Mouse (Mus musculus) CH12.LX (cell line): ENCODE measurements at regions not wholly inside any gene's neighbourhood (a gene's known extent, or its start where the extent isn't known, plus 50 kb on each side); places are given as distances from the start of the nearest gene placed in this dataset.

Experiments used
- DNase-seq: peaks from one replicate; pipeline ENCODE4 v3.0.0-alpha.2; 2013; ENCODE audit errors: extremely low read depth
- H3K27ac ChIP-seq: 2 replicates; pipeline ENCODE4 v1.5.1; 2012; ENCODE audit warnings: low read depth, mild to moderate bottlenecking, control low read depth, moderate library complexity; ENCODE audit not compliant: insufficient read depth
- H3K27me3 ChIP-seq: replicated peaks from 2 replicates; pipeline ENCODE3; 2012; ENCODE audit warnings: inconsistent platforms
- H3K36me3 ChIP-seq, 2 experiments: replicated peaks in 1 of 2; 2 replicates each; pipeline versions ENCODE3 to v1.6.1; 2012; ENCODE audit warnings: inconsistent platforms in 1 of 2, low read length in 1 of 2, mild to moderate bottlenecking in 1 of 2, mixed read lengths in 1 of 2, moderate library complexity in 1 of 2; ENCODE audit not compliant: control insufficient read depth in 1 of 2, insufficient read depth in 1 of 2
- H3K4me1 ChIP-seq, 2 experiments: 2 replicates each; pipeline ENCODE4 v1.6.1; 2012; ENCODE audit warnings: inconsistent platforms in 1 of 2, moderate library complexity in 1 of 2; ENCODE audit not compliant: insufficient read depth in 2 of 2, control insufficient read depth in 1 of 2
- H3K4me2 ChIP-seq: 2 replicates; pipeline ENCODE4 v1.6.1; 2012; ENCODE audit warnings: low read depth, mild to moderate bottlenecking, control low read depth; ENCODE audit not compliant: poor library complexity, insufficient read depth, severe bottlenecking
- H3K4me3 ChIP-seq, 3 experiments: fragments of 150-350 bp in 1 of 3; sonication (generic) in 1 of 3; replicated peaks in 1 of 3; 2 replicates each; pipeline versions ENCODE3 to v1.5.1; 2011 to 2012; ENCODE audit warnings: low read depth in 2 of 3, low read length in 2 of 3, mild to moderate bottlenecking in 2 of 3, moderate library complexity in 2 of 3, control low read depth in 1 of 3, improper control_type of control experiment in 1 of 3, inconsistent platforms in 1 of 3, mixed read lengths in 1 of 3; ENCODE audit not compliant: poor library complexity in 1 of 3
- H3K79me2 ChIP-seq: replicated peaks from 2 replicates; pipeline ENCODE4 v1.6.1; 2012; ENCODE audit warnings: mild to moderate bottlenecking, moderate library complexity; ENCODE audit not compliant: control insufficient read depth, poor library complexity, insufficient read depth, severe bottlenecking; ENCODE audit errors: extremely low read depth
- H3K9ac ChIP-seq: 2 replicates; pipeline ENCODE4 v1.6.1; 2012; ENCODE audit warnings: low read depth, mild to moderate bottlenecking, control low read depth, moderate library complexity; ENCODE audit not compliant: insufficient read depth
- H3K9me3 ChIP-seq: replicated peaks from 2 replicates; pipeline ENCODE3; 2012; ENCODE audit warnings: low read length, inconsistent platforms, mixed read lengths
- CHD1 ChIP-seq: IDR thresholded peaks from 2 replicates; pipeline ENCODE4 v1.6.1; 2012; ENCODE audit warnings: low read depth, low read length, improper control_type of control experiment, inconsistent platforms
- CHD2 ChIP-seq: IDR thresholded peaks from 2 replicates; pipeline ENCODE4 v1.6.1; 2011; ENCODE audit warnings: low read length, improper control_type of control experiment
- CTCF ChIP-seq, 2 experiments: IDR thresholded peaks in 1 of 2; conservative IDR thresholded peaks in 1 of 2; 2 replicates each; pipeline ENCODE4 v1.5.1; 2011 to 2012; ENCODE audit warnings: low read depth in 2 of 2, low read length in 2 of 2, improper control_type of control experiment in 1 of 2, inconsistent platforms in 1 of 2, mild to moderate bottlenecking in 1 of 2, moderate library complexity in 1 of 2
- ELF1 ChIP-seq: IDR thresholded peaks from 2 replicates; pipeline ENCODE4 v1.6.1; 2014; ENCODE audit warnings: low read depth, mild to moderate bottlenecking, inconsistent platforms, low read length, improper control_type of control experiment
- ETS1 ChIP-seq: conservative IDR thresholded peaks from 2 replicates; pipeline ENCODE4 v1.6.1; 2012; ENCODE audit warnings: low read depth, mild to moderate bottlenecking, inconsistent platforms, low read length, improper control_type of control experiment, moderate library complexity
- IRF4 ChIP-seq: IDR thresholded peaks from 2 replicates; pipeline ENCODE4 v1.6.1; 2014; ENCODE audit warnings: low read depth, mild to moderate bottlenecking, inconsistent platforms, low read length, improper control_type of control experiment
- JUN ChIP-seq: IDR thresholded peaks from 2 replicates; pipeline ENCODE4 v1.6.1; 2011; ENCODE audit warnings: low read depth, mild to moderate bottlenecking, low read length, improper control_type of control experiment, moderate library complexity; ENCODE audit not compliant: insufficient read depth
- JUND ChIP-seq: conservative IDR thresholded peaks from 2 replicates; pipeline ENCODE4 v1.6.1; 2011; ENCODE audit warnings: low read depth, low read length, improper control_type of control experiment
- KAT2A ChIP-seq: IDR thresholded peaks from 2 replicates; pipeline ENCODE4 v1.6.1; 2012; ENCODE audit warnings: low read length, improper control_type of control experiment, inconsistent platforms; ENCODE audit not compliant: insufficient replicate concordance
- MAX ChIP-seq: IDR thresholded peaks from 2 replicates; pipeline ENCODE4 v1.6.1; 2011; ENCODE audit warnings: low read length, improper control_type of control experiment
- MEF2A ChIP-seq: IDR thresholded peaks from 2 replicates; pipeline ENCODE4 v1.6.1; 2014; ENCODE audit warnings: low read depth, mild to moderate bottlenecking, inconsistent platforms, low read length, improper control_type of control experiment, borderline replicate concordance
- MXI1 ChIP-seq: IDR thresholded peaks from 2 replicates; pipeline ENCODE4 v1.6.1; 2011; ENCODE audit warnings: mild to moderate bottlenecking, low read depth, low read length, improper control_type of control experiment
- MYC ChIP-seq: IDR thresholded peaks from 2 replicates; pipeline ENCODE4 v1.6.1; 2011; ENCODE audit warnings: low read depth, mild to moderate bottlenecking, improper control_type of control experiment, low read length
- NRF1 ChIP-seq: IDR thresholded peaks from 2 replicates; pipeline ENCODE4 v1.6.1; 2014; ENCODE audit warnings: low read depth, mild to moderate bottlenecking, inconsistent platforms, low read length, improper control_type of control experiment, moderate library complexity
- PAX5 ChIP-seq: IDR thresholded peaks from 2 replicates; pipeline ENCODE4 v1.6.1; 2012; ENCODE audit warnings: low read length, inconsistent platforms, mixed read lengths
- POLR2A ChIP-seq: IDR thresholded peaks from 2 replicates; pipeline ENCODE4 v1.6.1; 2011; ENCODE audit warnings: low read depth, mild to moderate bottlenecking, improper control_type of control experiment, low read length
- RAD21 ChIP-seq: IDR thresholded peaks from 2 replicates; pipeline ENCODE4 v1.6.1; 2011; ENCODE audit warnings: low read depth, mild to moderate bottlenecking, low read length, improper control_type of control experiment, moderate library complexity
- SMC3 ChIP-seq: IDR thresholded peaks from 2 replicates; pipeline ENCODE4 v1.6.1; 2011; ENCODE audit warnings: low read depth, low read length, improper control_type of control experiment
- TBP ChIP-seq: conservative IDR thresholded peaks from 2 replicates; pipeline ENCODE4 v1.6.1; 2011; ENCODE audit warnings: low read depth, low read length, improper control_type of control experiment
- TCF12 ChIP-seq: IDR thresholded peaks from 2 replicates; pipeline ENCODE4 v1.6.1; 2014; ENCODE audit warnings: low read depth, mild to moderate bottlenecking, inconsistent platforms, low read length, improper control_type of control experiment
- UBTF ChIP-seq: IDR thresholded peaks from 2 replicates; pipeline ENCODE4 v1.6.1; 2012; ENCODE audit warnings: low read depth, mild to moderate bottlenecking, inconsistent platforms, low read length, improper control_type of control experiment, moderate library complexity
- USF2 ChIP-seq: conservative IDR thresholded peaks from 2 replicates; pipeline ENCODE4 v1.6.1; 2011; ENCODE audit warnings: low read depth, low read length, improper control_type of control experiment
- ZC3H11A ChIP-seq: IDR thresholded peaks from 2 replicates; pipeline ENCODE4 v1.6.1; 2012; ENCODE audit warnings: low read depth, mild to moderate bottlenecking, inconsistent platforms, low read length, improper control_type of control experiment
- ZKSCAN1 ChIP-seq: IDR thresholded peaks from 2 replicates; pipeline ENCODE4 v1.6.1; 2012; ENCODE audit warnings: low read depth, inconsistent platforms, low read length, improper control_type of control experiment, borderline replicate concordance
- ZMIZ1 ChIP-seq: IDR thresholded peaks from 2 replicates; pipeline ENCODE4 v1.6.1; 2012; ENCODE audit warnings: low read depth, mild to moderate bottlenecking, inconsistent platforms, low read length, improper control_type of control experiment
- dilution Hi-C: fragments of 300-500 bp; cut with MboI; formaldehyde crosslinking; loops from 2 replicates; pipeline ENCODE4 v1.14.3; 2020; ENCODE audit warnings: low sequenced_read_pairs; ENCODE audit not compliant: extremely low pct_unique_long_range_greater_than_20kb, extremely low pct_ligation_motif_present
- in situ Hi-C: fragments of 300-500 bp; cut with MboI; formaldehyde crosslinking; loops from 3 replicates; pipeline ENCODE4 v1.14.3; 2019; ENCODE audit warnings: low sequenced_read_pairs, low pct_ligation_motif_present, low pct_unique_long_range_greater_than_20kb, mixed read lengths

DNA sequence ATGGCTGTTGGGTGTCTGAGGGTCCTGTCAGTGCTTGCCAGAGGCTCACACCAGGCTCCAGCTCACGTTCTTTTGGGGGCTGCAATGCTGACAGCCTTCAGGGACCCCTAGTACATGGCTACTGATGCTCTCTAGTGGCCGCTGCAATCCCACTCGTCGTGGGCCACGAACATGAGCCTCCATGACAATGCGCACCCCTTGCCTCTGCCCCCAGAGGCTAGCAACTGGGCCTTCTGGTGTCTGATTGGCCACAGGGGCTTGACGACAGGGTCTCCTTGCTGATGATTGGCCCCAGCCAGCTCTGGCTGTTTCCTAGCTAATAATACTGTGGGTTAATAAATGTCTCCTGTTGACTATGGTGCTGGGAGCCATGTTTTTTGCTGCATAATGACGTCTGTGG, 61.1 kb downstream of the Rtl1 start:
- Histone ChIP-seq H3K79me2 (no peaks in the 10 kb centered on the region), H3K9me3 (peaks cover 76% of the 10 kb centered on the region), H3K4me2 (no peak overlapping the region), H3K4me3 (no peak overlapping the region), H3K4me1 (no peaks in the 10 kb centered on the region), H3K36me3 (no peaks in the 10 kb centered on the region), H3K9ac (no peak overlapping the region), H3K27ac (no peak overlapping the region), H3K27me3 (no peaks in the 10 kb centered on the region)
- in situ Hi-C loops = no loop called here
- no peak for DNase-seq
- TF ChIP-seq ZKSCAN1 (no peak), ZC3H11A (no peak), CHD2 (no peak), TBP (no peak), IRF4 (no peak), MYC (no peak), CTCF (conservative IDR thresholded peaks at IDR 0.05 in 1 of 2, IDR thresholded peaks at IDR 0.05 in 1 of 2; ENCODE audit: low read depth in 2 of 2, low read length in 2 of 2) (no peak), CHD1 (no peak), SMC3 (no peak), MXI1 (no peak), POLR2A (no peak), ELF1 (no peak), MEF2A (no peak), KAT2A (no peak), UBTF (no peak), TCF12 (no peak)
- dilution Hi-C loops = no loop called here

DNA sequence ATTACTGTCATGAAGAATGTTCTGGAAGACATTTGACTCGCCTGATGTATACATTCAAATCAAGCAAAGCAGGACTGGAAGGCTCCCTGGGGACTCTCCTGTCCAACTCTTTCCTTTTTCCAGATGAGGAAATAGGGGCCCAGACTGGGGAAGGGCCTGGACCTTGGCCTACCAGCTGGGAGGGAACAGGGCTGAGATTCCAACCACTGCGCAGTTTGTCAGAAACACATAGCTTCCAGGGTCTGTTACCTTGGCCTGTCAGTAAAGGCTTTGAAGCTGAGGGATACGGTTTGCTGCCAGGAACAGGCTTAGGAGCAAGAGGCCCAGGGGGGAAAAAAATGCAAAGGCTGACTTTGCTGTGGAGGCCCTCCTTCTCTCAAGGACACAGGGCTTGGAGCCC, 61.5 kb downstream of the Rtl1 start:
- no peaks in the 10 kb centered on the region for H3K79me2 ChIP-seq
- in situ Hi-C loops (no loop called here), dilution Hi-C loops (no loop called here)
- no peak for DNase-seq
- H3K27me3 ChIP-seq = no peaks in the 10 kb centered on the region
- no peaks in the 10 kb centered on the region for H3K4me1 ChIP-seq
- no peaks in the 10 kb centered on the region for H3K36me3 ChIP-seq
- TF ChIP-seq TCF12 (no peak), NRF1 (no peak), PAX5 (no peak), RAD21 (no peak), USF2 (no peak), ZC3H11A (no peak), KAT2A (no peak), JUN (no peak), ZKSCAN1 (no peak), MAX (no peak), ETS1 (no peak), ZMIZ1 (no peak), JUND (no peak)
- no peak overlapping the region for H3K9ac ChIP-seq
- H3K4me3 ChIP-seq = no peak overlapping the region
- H3K27ac ChIP-seq = no peak overlapping the region
- peaks cover 80% of the 10 kb centered on the region for H3K9me3 ChIP-seq
- no peak overlapping the region for H3K4me2 ChIP-seq
